Mouse (Mus musculus): ENCODE measurements around the gene Atxn7.
"Not testable (repeated sequence)": the region's sequence is repeated elsewhere in the genome, so short reads cannot be mapped to it uniquely, and the experiment has no call there.

- TF ChIP-seq GATA1 (IDR thresholded peaks at IDR 0.05; ENCODE audit: borderline replicate concordance, low read length); FLI1 (IDR thresholded peaks at IDR 0.05; ENCODE audit: low read length): not testable (repeated sequence)
Measured at GRCm38 (mm10) chr14:14059606-14060005, 98.4 kb downstream of the Atxn7 start.
